Mouse (Mus musculus): ENCODE data around the gene Ina.

Gene Ina

DNA sequence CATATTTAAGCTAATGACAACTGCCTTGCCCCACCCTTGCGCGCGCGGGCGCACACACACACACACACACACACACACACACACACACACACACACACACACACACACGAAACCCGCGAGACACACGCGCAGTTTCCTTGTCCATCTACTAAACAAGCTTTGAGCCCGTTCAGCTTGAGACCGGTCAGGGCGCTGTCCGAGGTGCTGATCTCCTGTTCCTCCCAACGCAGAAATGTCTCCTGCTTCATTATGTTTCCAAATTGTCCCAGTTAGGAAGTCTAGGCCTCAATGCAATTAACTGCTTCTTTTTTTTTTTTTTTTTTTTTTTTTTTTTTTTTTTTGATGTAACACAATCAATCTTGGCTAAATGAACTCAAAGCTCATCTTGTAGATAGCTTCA is 2.0 kb downstream of the Ina start:
- Histone ChIP-seq H3K27me3 (ENCODE audit: control insufficient read depth, insufficient read depth, low read length, poor library complexity, severe bottlenecking) (no peaks in the 10 kb centered on the region), H3K36me3 (ENCODE audit: control insufficient read depth, insufficient read depth, low read length, poor library complexity, severe bottlenecking) (no peaks in the 10 kb centered on the region)
- peak; percentile 67 for DNase-seq (ENCODE audit: low read depth, low spot score)

DNA sequence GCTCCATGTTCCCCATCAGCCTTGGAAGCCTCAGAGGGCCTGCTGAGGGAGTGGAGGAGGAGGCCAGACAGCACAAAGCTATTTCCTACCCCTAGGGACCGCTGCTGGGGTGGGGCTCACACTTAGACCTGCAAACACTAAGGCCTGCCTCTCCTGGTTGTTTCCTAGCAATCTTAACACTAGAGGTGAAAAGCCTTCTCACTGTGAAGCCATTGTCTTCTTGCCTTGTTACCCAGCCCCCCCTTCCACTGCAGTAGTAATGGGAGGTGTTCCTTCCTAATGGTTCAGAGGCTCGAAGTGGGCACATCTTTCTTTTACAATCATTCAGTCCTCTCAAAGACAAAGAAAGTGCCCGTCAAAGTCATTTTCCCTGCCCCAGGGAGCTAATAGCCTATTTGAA is 3.3 kb downstream of the Ina start:
- H3K27me3 ChIP-seq (ENCODE audit: control insufficient read depth, insufficient read depth, low read length, poor library complexity, severe bottlenecking), result no peaks in the 10 kb centered on the region
- DNase-seq (ENCODE audit: low read depth, low spot score), result no peak
- H3K36me3 ChIP-seq (ENCODE audit: control insufficient read depth, insufficient read depth, low read length, poor library complexity, severe bottlenecking), result no peaks in the 10 kb centered on the region

DNA sequence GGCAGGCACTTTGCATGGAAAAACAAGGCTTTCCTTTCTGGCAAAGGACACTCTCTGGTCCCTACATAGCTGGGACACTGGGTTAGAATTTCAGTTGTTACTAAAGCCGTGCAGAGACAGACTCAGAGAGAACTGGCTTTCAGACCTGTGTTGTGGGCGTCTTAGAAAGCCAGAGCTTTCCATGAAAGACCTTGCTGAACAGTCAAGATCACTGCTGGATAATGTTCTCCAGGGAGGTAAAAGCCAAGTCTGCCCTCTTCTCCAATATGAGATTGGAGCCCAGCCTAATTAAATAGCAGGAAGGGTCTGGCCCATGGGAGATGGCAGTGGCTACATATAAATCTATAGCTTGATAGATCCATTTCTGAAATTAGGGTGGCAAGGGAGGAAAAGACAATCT is 3.8 kb downstream of the Ina start:
- Histone ChIP-seq H3K27me3 (ENCODE audit: control insufficient read depth, insufficient read depth, low read length, poor library complexity, severe bottlenecking) (no peaks in the 10 kb centered on the region), H3K36me3 (ENCODE audit: control insufficient read depth, insufficient read depth, low read length, poor library complexity, severe bottlenecking) (no peaks in the 10 kb centered on the region)
- DNase-seq (ENCODE audit: low read depth, low spot score), result no peak

DNA sequence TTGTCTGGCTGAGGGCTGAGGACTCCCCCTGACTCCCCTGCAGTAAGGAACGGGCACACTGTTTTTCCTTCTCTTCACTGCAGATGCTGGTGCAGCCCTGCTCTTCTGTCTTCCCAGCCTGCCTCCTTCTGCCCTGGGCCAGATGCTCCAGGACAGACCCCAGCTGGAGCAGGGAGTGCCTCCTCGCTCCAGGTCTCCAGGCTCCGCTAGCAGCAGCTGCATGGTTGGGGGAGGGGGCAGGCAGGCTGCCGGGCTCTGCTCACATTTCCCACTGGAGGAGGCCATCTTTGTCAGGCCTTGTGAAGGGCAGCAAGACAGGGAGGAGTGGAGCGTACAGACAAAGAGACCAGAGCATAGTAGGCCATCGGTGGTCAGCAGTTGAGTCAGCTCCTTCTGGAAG is 4.8 kb downstream of the Ina start:
- H3K36me3 ChIP-seq (ENCODE audit: control insufficient read depth, insufficient read depth, low read length, poor library complexity, severe bottlenecking), result no peaks in the 10 kb centered on the region
- no peak for DNase-seq (ENCODE audit: low read depth, low spot score)

DNA sequence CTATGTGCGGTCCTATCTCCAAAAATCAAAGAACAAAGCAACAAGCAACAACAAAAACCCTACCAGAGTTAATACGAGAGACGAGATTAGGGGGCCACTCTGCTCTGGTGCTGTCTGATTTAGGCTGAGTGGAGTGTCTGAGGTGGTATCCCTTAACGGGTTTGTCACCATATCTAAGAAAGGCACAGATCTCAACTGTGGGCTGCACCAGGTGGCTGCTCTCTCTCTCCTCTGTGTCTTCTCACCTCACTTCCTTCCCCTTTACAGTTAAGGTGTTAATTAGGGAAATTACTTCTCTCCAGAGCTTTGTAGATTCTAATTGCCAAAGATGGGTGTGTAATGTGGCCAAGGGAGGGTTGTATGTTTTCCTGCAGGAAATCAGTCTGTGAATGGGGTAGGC is 8.2 kb downstream of the Ina start:
- DNase-seq (ENCODE audit: low read depth, low spot score), result no peak
- Histone ChIP-seq H3K27me3 (ENCODE audit: control insufficient read depth, insufficient read depth, low read length, poor library complexity, severe bottlenecking) (no peaks in the 10 kb centered on the region), H3K36me3 (ENCODE audit: control insufficient read depth, insufficient read depth, low read length, poor library complexity, severe bottlenecking) (no peaks in the 10 kb centered on the region)

More for the DNA sequence above, 4.8 kb downstream of the Ina start:
- no peaks in the 10 kb centered on the region for H3K27me3 ChIP-seq (ENCODE audit: control insufficient read depth, insufficient read depth, low read length, poor library complexity, severe bottlenecking)

DNA sequence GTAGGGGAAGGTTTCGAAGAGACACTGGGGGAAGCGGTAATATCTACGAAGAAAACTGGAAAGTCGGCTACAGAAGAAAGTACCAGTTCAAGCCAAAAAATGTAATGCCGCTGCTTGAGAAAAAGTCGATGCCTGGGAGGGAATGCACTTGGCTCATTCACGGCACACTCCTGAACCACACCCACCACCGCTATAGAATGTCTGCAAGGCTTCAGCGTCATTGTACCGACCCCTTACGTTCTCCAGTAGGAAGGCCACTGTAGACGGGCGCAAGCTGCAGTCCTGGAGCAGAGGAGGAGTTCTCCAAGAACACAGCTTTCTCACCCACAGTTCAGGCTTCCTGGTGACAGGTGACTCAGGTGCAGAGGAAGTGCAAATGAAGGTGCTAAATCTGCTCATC is 9.0 kb downstream of the Ina start:
- no peaks in the 10 kb centered on the region for H3K36me3 ChIP-seq (ENCODE audit: control insufficient read depth, insufficient read depth, low read length, poor library complexity, severe bottlenecking)
- no peak for DNase-seq (ENCODE audit: low read depth, low spot score)
- no peaks in the 10 kb centered on the region for H3K27me3 ChIP-seq (ENCODE audit: control insufficient read depth, insufficient read depth, low read length, poor library complexity, severe bottlenecking)

DNA sequence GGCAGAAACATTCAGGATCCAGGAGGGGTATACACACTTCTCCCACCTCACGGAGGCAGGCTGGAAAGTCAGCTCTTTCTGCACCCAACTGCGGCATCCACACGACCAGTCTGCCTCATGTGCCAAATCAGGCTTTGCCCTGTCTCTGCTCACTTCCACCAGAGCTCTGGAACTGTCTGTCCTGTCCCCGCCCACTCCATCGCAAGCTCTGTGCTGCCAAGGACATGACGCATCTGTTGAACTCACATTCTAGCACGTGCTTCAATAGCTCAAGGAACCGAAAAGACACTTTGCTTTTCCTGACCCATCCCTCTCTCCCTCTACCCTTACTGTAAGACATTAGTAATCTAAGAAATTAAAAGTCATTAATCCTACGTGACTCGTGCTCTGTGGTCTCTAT is 10.5 kb downstream of the Ina start:
- no peaks in the 10 kb centered on the region for H3K36me3 ChIP-seq (ENCODE audit: control insufficient read depth, insufficient read depth, low read length, poor library complexity, severe bottlenecking)
- DNase-seq (ENCODE audit: low read depth, low spot score), result no peak
- no peaks in the 10 kb centered on the region for H3K27me3 ChIP-seq (ENCODE audit: control insufficient read depth, insufficient read depth, low read length, poor library complexity, severe bottlenecking)

DNA sequence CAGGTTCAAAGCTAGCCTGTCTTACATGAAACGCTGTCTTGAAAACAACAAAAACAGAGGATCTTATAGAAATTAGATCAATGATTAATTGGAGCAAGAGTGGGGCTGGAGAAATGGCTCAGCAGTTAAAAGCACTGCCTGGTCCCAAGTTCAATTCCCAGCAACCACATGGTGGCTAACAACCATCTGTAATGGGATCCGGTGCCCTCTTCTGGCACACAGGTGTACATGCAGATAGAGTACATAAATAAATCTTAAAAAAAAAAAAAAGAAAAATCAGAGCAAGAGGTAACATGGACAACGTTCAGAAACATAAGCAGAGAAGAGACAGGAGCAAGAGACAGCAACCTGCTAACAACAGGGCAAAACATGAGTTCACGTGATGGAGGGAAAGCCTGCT is 12.0 kb downstream of the Ina start:
- H3K27me3 ChIP-seq (ENCODE audit: control insufficient read depth, insufficient read depth, low read length, poor library complexity, severe bottlenecking), result no peaks in the 10 kb centered on the region
- H3K36me3 ChIP-seq (ENCODE audit: control insufficient read depth, insufficient read depth, low read length, poor library complexity, severe bottlenecking), result no peaks in the 10 kb centered on the region
- DNase-seq (ENCODE audit: low read depth, low spot score), result no peak

DNA sequence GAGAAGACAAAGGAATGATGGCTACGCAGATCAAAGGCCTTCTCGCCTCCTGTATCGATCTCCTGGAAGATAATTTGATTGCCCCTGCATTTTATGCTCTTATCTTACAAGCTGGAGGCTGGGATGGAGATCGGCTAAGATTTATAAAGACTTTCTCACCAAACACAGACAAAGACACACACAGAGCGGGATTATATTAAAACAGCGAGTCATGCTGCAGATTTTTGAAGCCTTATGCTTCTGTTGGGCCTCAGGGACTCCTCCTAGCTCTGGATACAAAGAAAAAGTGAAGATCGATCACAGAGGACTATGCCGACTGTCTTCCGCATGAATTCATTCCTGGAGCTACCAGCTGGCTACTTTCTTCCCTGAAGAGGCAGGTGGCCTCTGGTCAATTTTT is 15.3 kb downstream of the Ina start:
- no peaks in the 10 kb centered on the region for H3K27me3 ChIP-seq (ENCODE audit: control insufficient read depth, insufficient read depth, low read length, poor library complexity, severe bottlenecking)
- peaks cover 4% of the 10 kb centered on the region; the same call in 1 of the 2 replicates for H3K36me3 ChIP-seq (ENCODE audit: control insufficient read depth, insufficient read depth, low read length, poor library complexity, severe bottlenecking)
- no peak for DNase-seq (ENCODE audit: low read depth, low spot score)

DNA sequence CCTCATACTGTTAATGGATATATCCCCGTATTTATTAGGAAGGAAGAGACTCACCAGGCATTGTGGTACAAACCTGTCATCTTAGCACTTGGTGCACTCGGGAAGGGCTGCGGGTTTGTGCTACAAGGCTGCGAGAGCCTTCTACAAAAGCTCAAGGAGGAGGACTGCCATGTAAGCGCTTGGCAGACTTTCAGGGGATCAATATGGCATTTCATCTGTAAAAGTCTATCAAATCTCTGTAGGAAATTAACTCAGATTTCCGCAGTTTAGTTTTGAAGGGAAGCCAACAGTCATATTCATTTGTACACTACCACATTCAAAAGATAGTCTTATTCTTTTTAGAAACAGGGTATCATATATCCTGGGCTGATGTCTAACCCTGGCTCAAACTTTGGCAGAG is 17.3 kb downstream of the Ina start:
- Histone ChIP-seq H3K27me3 (ENCODE audit: control insufficient read depth, insufficient read depth, low read length, poor library complexity, severe bottlenecking) (no peaks in the 10 kb centered on the region), H3K36me3 (ENCODE audit: control insufficient read depth, insufficient read depth, low read length, poor library complexity, severe bottlenecking) (peaks cover 8% of the 10 kb centered on the region; the same call in 1 of the 2 replicates)
- no peak for DNase-seq (ENCODE audit: low read depth, low spot score)

DNA sequence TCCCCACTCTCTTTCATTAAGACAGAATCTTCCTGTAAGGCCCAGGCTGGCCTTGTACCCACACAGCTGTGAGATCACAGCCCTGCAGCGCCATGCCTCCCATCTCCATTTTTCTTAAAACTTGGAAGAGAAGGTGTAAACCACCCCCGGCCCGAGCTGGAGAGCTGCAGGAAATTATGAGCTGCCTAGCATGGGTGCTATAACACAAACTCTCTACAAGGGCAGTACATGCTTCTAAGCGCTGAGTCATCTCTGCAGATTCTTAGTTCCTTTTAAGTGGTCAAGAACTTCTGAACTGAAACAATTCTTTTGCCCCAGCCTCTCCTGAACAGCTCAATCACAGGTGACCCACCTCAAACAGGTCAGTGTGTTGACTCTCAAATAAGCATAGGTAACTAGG is 20.4 kb downstream of the Ina start:
- no peaks in the 10 kb centered on the region for H3K27me3 ChIP-seq (ENCODE audit: control insufficient read depth, insufficient read depth, low read length, poor library complexity, severe bottlenecking)
- DNase-seq (ENCODE audit: low read depth, low spot score), result no peak
- H3K36me3 ChIP-seq (ENCODE audit: control insufficient read depth, insufficient read depth, low read length, poor library complexity, severe bottlenecking), result peaks cover 10% of the 10 kb centered on the region; the same call in 1 of the 2 replicates

DNA sequence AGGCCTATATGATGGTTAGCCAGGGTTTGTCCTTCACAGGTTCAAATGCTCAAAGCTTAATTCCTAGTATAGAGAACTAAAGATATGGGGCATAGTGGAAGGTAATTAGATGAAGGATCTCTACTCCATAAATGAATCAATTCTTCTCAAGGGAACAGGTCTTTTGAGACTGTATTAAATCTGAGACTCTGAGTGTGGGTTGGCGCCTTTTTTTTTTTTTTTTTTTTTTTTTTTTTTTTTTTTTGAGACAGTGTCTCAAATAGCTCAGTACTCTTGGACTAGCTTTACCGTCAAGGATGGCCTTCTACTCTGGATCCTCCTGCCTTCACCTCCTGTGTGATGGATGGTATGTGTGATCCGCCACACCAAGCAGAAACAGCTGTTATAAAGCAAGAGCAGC is 22.1 kb downstream of the Ina start:
- no peak for DNase-seq (ENCODE audit: low read depth, low spot score)
- Histone ChIP-seq H3K27me3 (ENCODE audit: control insufficient read depth, insufficient read depth, low read length, poor library complexity, severe bottlenecking) (no peaks in the 10 kb centered on the region), H3K36me3 (ENCODE audit: control insufficient read depth, insufficient read depth, low read length, poor library complexity, severe bottlenecking) (peaks cover 10% of the 10 kb centered on the region; the same call in 1 of the 2 replicates)

DNA sequence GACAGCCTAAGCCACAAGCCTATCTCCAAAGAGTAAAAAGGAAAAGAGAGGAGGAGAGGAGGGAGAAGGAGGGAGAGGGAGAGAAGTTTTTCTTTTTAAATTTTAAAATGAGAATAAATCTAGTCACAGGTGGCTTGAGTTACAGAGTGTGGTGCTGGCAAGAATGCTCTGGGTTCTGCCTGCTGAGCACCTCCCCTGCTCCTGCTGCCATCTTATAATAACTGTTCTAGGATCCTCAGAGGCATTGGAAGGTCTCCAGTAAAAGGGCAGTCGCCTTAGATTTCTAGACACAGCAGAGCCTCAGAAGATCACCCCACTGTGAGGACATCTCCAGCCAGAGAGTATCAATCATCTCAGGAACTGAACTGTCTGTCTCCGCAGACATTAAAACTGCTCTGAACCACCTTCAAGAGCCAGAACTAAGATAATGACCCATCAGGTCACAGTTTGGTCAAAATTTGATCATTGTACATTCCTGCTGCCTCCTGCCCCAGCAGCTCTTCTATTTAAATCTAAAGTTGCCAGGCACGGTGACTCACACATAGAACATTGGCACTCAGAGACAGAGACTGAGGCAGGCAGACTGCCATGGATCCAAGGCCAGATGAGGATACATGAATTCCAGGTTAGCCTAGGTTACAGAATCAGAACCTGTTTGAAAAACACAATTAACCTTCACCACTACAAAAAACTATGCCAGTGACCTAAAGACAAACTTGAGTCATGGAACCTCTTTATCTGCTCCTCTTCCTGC is 26.4 kb downstream of the Ina start:
- DNase-seq (ENCODE audit: low read depth, low spot score), result no peak
- H3K27me3 ChIP-seq (ENCODE audit: control insufficient read depth, insufficient read depth, low read length, poor library complexity, severe bottlenecking), result no peaks in the 10 kb centered on the region

DNA sequence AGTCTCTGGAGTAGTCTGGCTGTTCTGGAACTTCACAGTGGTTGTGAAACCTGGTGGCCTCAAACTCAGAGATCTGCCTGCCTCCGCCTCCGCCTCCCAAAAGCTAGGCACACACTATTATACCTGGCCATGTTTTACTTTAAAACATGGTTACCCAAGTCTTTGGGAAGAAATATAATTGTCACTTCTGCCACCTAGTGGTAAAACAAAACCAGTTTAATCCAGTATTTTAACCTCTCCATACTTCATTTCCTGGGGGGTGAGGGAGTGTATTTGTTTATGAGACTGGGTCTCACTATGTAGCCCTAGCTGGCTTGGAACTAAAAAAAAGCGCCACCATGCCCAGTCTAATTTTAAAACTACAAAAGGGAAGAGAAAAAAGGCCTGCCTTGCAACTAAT is 29.1 kb downstream of the Ina start:
- DNase-seq (ENCODE audit: low read depth, low spot score), result peak; percentile 45
- no peaks in the 10 kb centered on the region for H3K27me3 ChIP-seq (ENCODE audit: control insufficient read depth, insufficient read depth, low read length, poor library complexity, severe bottlenecking)
- peaks cover 8% of the 10 kb centered on the region for H3K36me3 ChIP-seq (ENCODE audit: control insufficient read depth, insufficient read depth, low read length, poor library complexity, severe bottlenecking)

More for the DNA sequence above, 26.4 kb downstream of the Ina start:
- peaks cover 5% of the 10 kb centered on the region; the same call in 1 of the 2 replicates for H3K36me3 ChIP-seq (ENCODE audit: control insufficient read depth, insufficient read depth, low read length, poor library complexity, severe bottlenecking)

DNA sequence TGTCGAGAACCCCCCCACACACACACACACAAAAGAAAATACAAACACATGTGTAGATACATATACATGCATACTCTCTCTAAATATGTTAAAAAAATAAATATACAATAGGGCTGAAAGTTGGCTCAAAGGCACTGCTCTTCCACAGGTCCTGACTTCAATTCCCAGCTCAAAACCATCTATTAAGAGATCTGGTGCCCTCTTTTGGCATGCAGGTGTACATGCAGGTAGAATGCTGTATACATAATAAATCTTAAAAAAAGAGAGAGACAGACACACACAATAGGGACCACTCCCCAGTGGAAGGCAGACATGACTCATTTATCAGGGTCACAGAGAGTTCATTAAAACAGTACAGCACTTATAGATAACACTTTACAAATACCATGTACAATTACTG is 31.8 kb downstream of the Ina start:
- peak; percentile 19 for DNase-seq (ENCODE audit: low read depth, low spot score)
- no peaks in the 10 kb centered on the region for H3K27me3 ChIP-seq (ENCODE audit: control insufficient read depth, insufficient read depth, low read length, poor library complexity, severe bottlenecking)
- H3K36me3 ChIP-seq (ENCODE audit: control insufficient read depth, insufficient read depth, low read length, poor library complexity, severe bottlenecking), result peaks cover 8% of the 10 kb centered on the region

Data from splenic B cell, adult 2 months (primary cell).